Mouse (Mus musculus) monocyte, adult 5-6 weeks (primary cell): Measurements from ENCODE around the gene Smc1b. TPM values are rescaled to one million over a fixed set of nuclear protein-coding genes. Genes with fewer than 3 reads are reported as not detected.
A peak's percentile ranks its signal among the peaks of the same experiment; 100 is the strongest.

Experiments
- ATAC-seq: fragments of 153-309, 156-312 bp; replicated peaks from 2 replicates; pipeline ENCODE4 v1.8.0; 2017; ENCODE audit warnings: mild to moderate bottlenecking; ENCODE audit not compliant: low TSS enrichment, insufficient number of reproducible peaks, severe bottlenecking, poor library complexity, low FRiP score
- total RNA-seq: library from RNA; stranded (forward); fragments of 200-1000, 200-491, 200-594 nt; gene quantifications from 3 replicates; pipeline ENCODE4 v1.2.3, GENCODE M21; 2017

Gene Smc1b
- 0.10 TPM in 1 of 3 replicates, not detected in the others for total RNA-seq

DNA sequence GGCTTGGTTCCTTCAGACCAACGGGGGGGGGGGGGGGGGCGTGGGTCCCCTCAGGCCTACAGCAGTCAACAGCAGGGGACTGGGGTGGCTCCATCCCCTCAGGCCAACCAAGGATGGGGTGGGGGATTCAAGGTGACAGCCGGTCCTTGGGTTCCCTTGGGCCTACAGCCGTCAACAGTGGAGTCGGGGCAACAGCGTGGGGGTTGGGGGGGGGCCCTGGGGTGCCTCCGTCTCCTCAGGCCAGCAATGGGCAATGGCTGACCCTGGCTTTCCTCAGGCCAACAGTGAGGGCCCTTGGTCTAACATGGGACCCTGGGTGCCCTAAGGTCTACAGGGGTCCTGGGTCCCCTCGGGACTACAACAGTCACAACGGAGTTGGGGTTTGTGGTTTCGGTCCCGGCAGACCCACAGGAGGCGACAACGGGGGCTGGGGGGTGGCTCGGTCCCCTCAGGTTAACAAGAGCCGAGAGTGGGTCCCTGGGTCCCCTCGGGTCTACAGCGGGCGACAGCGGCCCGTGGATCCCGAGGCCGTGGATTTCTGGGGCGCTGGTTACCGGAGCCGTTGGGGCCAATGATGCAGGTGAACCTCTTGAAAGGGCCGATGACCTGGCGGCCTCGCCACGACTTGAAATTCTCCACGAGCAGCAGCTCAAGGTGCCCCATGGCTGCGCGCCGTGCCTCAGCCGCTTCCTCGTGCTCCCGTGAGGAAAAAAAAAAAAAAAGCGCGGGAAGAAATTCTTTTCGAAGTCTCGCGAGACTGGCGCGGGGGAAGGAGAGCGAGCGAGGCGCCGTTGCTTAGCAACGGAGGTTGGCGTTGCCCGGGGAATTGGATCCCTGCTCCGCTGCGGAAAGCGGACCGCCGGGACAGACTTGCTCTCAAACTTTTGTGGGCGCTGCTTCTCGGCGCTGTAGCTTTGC is at the start of gene Smc1b, which contains the start of gene Ribc2:
Smc1b (minus strand) TSS at position 690 of the 918 bp plus-strand sequence.
Ribc2 (plus strand) TSS at position 804 of the 918 bp plus-strand sequence.
- ATAC-seq = no peak

DNA sequence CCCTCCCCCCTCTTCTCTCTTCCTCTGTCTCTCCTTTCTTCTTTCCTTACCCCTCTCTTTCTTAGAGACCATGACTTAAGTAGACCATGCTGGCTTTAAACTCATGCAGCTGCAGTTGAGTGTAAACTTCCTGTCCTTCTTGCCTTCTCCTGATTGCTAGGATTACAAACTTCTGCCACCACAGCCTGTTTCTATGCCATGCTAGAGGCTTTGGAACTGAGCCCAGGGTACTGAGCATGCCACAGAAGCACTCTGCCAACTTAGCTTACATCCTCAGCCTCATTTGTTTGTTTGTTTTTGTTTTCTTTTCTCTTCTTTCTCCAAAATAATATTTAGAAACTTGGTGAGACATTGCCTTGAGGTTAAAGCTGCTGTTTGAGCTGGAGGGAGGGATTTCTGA is 48.6 kb upstream of the Smc1b start:
- ATAC-seq = no peak

DNA sequence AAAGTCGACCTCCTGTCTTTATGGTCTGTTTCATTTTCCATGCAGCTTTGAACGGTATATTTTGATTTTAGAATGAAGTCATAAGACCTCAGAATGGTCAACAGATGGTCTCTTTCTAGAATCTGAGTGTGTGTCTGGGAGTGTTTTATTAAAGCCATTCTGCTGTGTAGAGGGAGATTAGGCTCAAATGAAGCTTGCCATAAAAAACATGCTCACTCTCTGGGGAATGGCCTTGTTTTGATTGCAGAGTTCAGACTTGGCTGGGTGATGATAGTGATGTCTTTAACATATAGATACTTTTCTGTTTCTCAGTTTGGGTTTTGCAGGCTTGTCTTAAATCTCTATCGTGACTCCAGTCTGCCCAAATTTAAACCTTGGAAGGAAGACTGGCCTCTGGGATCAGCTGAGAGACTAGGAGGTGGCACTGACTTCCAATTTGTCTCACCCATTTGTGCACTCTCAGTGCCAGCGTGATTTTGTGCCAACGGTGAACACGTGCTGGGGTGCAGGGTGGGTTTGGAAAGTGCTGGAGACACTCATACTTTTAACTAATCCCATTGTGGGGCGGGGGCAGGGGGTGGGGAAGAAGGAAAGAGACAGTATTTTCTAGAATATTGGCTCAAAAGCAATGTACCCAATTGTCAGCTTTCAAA is 47.9 kb upstream of the Smc1b start:
- ATAC-seq = no peak

DNA sequence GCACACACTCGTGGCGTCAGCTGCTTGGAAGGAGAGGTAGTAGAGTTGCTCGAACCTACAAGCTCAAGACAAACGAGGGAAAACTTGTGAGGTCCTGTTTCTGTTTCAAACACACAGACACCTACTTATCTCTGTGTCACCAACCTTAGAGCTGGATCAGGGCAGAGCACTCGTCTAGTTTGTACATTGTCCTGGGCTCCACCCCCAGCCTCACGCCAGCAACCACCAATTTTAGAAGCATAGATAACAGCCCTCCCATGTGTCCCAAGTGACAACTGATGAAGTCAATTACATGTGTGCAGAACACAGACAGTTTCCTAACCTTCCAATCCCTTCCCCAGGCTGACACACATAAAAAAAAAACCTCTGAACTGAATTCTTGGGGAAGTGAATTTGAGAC is 46.4 kb upstream of the Smc1b start:
- no peak for ATAC-seq

DNA sequence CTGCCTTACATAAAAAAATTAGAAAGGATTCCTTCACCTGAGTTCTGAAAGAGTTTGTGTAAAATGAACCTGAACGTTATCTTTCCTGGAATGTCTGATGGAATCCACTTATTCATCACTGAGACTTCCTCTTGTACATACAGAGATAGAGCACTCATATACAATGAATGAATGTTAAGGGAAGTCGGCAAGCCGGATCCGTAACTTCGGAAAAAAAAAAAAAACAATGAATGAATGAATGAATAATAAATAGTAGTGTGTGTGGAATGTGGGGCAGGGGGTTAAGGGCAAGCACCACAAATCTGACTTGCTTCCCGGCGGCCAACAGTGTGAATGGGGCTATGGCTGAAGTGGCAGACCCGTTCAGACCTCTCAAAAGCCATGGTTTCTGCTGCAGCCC is 45.8 kb upstream of the Smc1b start:
- 0 out of 2 replicates have a peak, but pooled peaks have one; percentile 70 for ATAC-seq

DNA sequence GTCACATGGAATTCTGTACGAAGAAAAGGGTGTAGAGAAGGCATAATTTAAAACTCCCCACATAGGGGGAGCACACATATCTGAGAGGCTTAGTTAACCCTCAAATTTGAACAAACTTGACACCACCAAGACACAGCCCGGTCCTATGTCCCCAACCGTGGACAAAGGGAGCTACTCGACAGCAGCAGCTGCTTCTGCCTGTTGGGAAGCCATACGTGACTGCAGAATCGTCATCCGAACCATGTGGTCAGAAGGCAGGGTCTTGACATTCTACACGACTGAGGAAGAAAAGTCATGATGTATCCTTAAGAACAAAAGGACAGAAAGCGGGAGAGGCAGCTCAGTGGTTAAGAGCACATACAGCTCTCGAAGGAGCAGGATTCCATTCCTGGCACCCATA is 42.3 kb upstream of the Smc1b start:
- ATAC-seq = no peak

DNA sequence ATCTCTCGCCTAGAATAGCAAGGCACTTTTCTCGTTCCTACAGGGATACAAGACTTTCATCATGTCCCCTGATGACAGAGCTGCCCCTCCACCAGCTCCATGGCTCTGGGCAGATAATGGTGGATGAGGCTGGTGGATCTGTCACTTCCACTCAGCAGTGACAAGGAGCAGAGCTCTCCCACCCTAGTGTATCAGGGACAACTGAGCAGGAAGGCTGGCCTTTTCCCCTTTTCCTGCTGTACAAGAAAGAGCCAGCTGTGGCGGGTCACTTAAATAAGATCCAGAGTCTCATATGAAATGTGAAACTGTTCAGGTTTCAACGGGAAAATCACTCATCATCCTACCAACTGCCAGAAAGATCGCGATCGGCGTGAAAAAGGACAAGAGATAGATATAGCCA is 41.7 kb upstream of the Smc1b start:
- ATAC-seq = no peak

DNA sequence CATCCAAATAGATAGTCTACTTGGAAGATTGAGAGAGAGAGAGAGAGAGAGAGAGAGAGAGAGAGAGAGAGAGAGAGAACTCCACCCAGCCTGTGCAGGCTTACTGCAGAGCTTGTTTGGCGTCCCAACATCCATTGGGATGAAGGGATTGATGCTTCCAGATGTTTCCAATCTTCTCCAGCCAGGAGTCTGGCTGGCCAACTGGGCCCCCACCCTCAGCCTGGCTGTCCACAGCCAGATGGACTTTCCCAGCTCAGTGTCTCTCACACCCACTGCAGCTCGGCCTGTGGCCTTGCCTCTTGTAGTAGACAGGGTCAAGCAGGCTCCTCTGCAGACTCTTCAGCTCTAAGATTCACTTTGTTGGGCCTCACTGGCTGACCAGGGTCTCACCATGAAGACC is 40.3 kb upstream of the Smc1b start:
- no peak for ATAC-seq

DNA sequence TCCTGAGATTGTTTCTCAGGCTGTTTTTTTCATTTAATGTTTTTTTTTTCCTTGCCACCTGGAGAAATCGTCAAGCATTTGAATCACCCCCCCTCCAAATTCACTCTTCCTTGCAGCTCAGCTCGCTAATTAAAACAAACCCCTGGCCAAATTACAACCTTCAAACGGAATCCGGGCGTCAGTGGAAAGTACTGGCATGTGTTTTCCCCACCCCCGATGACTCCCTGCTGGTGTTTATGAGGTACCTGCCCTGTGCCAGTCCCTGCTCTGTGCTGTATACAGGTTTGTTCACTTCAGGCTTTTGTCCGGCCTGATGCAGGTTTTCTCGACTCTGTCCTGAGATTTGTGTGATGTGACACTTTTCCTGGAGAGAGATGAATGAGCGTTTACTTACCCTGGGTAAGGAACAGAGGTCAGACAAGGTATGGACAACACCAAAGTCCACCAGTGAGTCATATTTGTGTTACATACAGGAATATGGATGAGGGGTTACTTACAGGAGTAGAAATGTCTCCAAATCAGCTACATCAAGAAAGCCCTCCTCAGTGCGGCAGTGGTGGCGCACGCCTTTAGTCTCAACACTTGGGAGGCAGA is 35.4 kb upstream of the Smc1b start:
- ATAC-seq = no peak

DNA sequence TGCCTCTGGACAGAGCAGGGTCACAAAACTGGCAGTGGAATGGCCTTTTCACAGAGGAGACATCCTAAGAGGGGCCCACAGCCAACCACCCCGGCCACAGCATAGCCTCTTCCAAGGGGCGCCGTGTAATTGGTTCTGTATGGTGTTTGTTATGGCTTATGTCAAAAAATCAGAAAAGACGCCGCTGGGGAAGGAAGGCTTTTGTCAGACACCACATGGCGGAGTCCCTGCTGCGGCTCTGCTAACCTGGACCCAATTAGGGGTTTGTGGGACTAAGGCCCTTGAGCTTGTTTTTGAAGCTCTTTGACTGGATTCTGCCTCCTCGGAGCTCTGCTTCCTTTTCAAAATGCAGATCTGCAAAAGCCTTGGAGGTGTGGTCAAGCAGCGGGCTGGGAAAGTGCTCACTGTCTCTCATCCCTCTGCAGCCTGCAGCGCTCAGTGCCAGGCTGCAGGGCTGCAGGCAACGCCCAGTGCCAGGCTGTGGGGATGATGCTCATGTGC is 34.7 kb upstream of the Smc1b start:
- no peak for ATAC-seq

DNA sequence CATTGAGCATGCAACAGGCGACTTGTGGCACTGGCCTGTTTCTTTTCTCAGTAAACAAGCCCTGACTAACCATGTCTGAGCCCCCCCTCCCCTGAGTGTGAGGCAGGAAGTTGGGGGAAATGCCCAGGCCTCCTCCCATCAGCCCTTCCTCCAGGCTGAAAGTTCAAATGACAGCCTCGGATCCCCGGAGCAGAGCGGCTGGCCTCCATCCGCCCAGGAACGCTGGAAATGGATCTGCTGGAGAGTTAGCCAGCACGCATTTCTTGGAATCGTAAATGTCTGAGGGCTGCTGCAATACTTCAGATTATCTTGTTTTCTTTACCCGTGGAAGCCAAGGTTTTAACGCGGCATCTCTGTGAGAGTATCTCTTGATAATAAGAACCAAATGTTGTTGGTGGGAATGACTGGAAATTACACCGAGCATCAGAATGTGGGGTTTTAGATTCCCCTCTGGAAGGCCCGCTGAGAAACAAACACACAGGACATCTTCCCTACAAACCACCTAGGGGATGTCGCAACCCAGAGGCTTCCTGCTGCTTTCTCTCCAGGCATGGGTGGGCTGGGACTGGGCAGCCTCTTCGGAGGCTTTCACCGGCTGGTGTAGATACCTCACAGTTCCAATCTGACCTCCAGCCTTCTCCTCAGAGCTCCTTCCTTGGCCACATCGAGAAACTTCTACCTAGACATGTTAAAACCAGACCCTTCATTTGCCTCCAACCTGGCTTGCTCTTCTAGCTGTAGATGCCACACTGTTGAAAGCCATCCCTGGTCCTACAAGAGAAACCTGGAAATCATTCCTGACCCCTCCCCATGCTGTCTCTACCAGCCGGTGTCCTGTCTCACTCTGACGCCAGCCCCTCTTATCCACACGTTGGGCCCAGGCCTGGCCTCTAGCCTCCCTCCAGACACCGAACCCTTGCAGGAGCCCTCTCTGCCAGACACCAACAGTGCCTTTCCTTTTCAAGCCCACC is 31.2 kb upstream of the Smc1b start:
- no peak for ATAC-seq

DNA sequence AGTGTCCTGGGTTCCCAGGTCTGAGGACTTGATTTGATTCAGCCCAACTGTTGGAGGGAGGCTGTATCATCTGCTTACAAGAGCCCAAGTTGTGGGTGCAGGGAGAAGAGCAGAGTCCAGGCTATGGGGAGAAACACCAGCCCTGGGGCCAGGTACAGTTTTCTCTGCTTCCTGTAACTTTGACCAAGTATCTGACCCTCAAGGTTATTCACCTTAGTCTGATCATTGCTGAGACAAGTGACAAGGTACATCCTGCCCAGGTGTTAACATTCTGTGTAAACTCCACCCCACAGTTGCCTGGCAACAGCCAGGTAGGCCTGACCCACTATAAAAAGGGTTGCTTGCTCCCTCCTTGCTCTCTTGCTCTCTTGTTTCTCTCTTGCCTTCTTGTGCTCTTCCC is 29.7 kb upstream of the Smc1b start:
- ATAC-seq = no peak

DNA sequence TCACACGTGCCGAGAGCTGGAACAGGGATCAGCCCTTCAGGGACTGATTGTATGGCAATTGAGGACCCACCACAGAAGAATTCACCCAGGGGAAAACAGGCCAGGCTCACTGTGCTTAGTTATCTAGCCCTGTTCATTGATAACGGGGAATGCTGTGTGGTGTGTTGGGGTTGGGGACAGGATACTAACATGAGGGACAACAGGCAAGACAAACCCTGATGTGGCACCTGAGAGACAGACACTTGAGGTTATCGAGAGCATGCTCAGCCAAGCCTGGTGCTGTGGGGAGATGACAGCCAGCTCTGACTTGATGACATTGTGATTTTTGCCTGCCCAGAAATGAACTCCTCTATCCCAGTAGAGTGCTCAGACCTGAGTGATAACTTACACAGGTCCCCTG is 24.4 kb upstream of the Smc1b start:
- ATAC-seq = no peak

DNA sequence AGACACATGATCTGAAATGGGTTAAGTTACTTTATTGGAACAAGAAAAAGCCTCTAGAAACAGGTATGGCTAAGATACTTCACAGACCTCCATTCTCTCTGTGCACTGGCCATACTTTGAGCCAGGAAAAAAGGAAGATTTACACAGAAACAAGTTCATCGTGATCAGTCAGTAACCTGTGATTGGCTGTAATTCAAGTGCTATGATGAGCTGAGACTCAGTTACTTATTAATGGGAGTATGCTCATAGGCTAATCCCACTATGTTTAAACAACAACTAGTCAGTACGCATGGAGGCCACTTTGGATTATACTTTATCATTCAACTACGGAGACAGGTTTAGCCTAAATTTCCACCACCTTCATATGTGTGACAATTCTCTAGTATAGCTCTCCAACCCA is 22.3 kb upstream of the Smc1b start:
- no peak for ATAC-seq

DNA sequence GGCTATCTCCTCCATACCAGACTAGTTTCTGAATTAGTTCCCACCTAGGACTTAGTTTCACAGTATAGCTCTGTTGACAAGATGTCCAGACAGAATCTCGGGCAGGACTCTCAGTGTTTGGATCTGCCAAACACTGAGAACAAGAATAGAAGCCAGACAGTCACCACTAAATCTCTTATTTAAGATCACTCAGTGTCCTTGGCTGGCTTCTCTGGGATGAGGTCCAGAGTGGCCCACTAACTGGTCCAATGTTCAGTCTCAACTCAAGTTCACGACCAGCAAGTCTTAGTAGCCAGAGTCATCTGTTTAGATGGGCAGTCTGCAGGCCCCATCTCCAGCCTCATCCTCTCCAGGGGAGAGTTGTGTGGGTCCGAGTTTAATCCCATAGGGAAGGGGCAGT is 20.8 kb upstream of the Smc1b start:
- ATAC-seq = no peak

DNA sequence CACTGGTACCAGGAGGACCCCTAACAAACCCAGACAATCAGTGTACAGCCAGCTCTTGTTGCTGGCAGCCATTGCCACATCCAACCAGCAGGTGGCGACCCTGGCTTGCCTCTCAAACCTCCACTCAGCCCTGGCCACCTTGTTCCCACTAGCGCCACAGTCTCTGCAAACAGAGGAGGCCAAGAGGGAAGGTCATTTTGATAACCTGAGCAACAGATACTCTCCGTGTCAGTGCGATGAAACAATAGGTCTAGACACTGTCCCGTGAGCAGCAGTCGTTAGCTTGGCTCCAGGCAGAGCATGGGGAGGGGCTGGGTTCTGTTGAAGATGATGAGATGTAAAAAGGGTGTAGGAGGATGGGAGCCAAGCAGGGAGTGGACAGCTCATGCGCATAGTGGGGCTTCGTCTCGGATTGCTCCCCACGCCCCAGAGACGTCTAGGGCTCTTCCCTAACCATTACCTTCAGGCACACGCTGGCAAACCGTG is 19.7 kb upstream of the Smc1b start:
- no peak for ATAC-seq

DNA sequence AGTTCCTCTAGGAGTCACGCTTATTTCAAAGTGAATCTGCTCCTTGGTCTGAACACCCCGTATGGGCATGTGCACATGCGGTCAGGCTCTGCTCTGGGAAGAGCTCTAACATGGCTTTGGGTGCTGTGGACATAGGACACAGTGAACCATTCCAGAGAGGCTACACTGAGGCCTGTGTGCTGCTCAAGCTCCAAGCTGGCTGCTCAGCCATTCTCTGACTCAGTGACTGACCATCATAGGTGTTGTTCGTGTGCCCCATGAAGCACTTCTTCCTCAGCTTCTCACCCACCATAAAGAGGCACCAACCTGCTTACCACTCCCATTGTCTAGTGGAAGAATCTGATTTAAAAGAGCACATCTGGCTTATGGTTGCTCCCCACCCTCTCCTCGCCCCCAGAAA is 12.5 kb upstream of the Smc1b start:
- no peak for ATAC-seq

DNA sequence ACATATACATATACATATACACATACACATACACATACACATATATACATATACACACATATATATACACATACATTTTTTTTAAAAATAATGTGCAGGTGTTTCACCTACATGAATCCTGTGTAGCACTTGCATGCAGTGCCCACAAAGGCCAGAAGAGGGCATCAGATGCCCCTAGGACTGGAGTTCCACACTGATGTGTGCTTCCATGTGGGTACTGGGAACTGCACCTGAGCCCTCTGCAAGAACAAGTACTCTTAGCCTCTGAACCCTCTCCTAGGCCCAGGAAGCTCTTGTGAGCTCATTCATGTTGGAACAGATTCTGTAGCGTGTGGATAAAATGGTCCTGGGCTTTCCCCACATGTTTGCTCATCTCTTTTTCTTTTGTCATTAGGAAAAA is 12.0 kb upstream of the Smc1b start:
- ATAC-seq = no peak
